ENCODE assay signal across 24 mouse cellular contexts in genomic region chr15:97267094-97267695, GRCm38 (mm10). TPM values are rescaled to one million over a fixed set of nuclear protein-coding genes. Genes with fewer than 3 reads are reported as not detected.
DNase-seq lines count a peak whose midpoint lies in the region; ATAC-seq and TF ChIP-seq lines count a peak whose summit lies in the region.
"Had no signal": no experiment of that assay in that cellular context is flagged by ENCODE, and none has a peak within 500 bp of the region (broad histone marks: within the 10 kb centered on the region; RNA-seq: fewer than 3 reads in every experiment).

No protein-coding gene starts in this region.

- 56% methylated on average over 8 of the region's 8 CpGs for WGBS in embryonic facial prominence, embryonic 14.5 days
- WGBS in embryonic facial prominence, embryonic 10.5 days, result 77% methylated on average over 8 of the region's 8 CpGs
- 33% methylated on average over 8 of the region's 8 CpGs for WGBS in kidney, postnatal 0 days
- 36% methylated on average over 8 of the region's 8 CpGs for WGBS in lung, postnatal 0 days

- ATAC-seq in embryonic facial prominence, embryonic 14.5 days (ENCODE audit: low read depth), result no peak
- ATAC-seq in kidney, postnatal 0 days (replicated peaks; ENCODE audit: low FRiP score, low read depth), result no peak
- ATAC-seq in lung, postnatal 0 days, result peak; percentile 50
- ATAC-seq: activated CD4-positive, CD25-positive, alpha-beta regulatory T cell, adult 4 months; forebrain, embryonic 14.5 days; hindbrain, postnatal 0 days; Patski had no signal

- no peak overlapping the region for H3K4me3 ChIP-seq in embryonic facial prominence, embryonic 14.5 days (ENCODE audit: low read depth, low read length)
- H3K4me3 ChIP-seq in embryonic facial prominence, embryonic 10.5 days, result no peak overlapping the region
- no peak overlapping the region for H3K4me3 ChIP-seq in kidney, postnatal 0 days (replicated peaks; ENCODE audit: low read depth, low read length)
- no peak overlapping the region for H3K4me3 ChIP-seq in lung, postnatal 0 days (ENCODE audit: low read depth, low read length)
- H3K4me3 ChIP-seq: embryonic facial prominence, embryonic 15.5 days; erythroblast, embryonic 14.5 days; forebrain, embryonic 10.5 days; gastrocnemius, adult 2 months; heart, embryonic 10.5 days; hindbrain, embryonic 13.5 days had no signal

- H3K9me3 ChIP-seq in embryonic facial prominence, embryonic 14.5 days (ENCODE audit: control insufficient read depth, low read length), result no peaks in the 10 kb centered on the region
- H3K9me3 ChIP-seq in embryonic facial prominence, embryonic 10.5 days, result no peaks in the 10 kb centered on the region
- no peaks in the 10 kb centered on the region for H3K9me3 ChIP-seq in kidney, postnatal 0 days (replicated peaks; ENCODE audit: low read length)
- no peaks in the 10 kb centered on the region for H3K9me3 ChIP-seq in lung, postnatal 0 days (ENCODE audit: low read length)
- H3K9me3 ChIP-seq: embryonic facial prominence, embryonic 15.5 days; forebrain, embryonic 10.5 days; heart, embryonic 10.5 days; hindbrain, embryonic 13.5 days had no signal

- TF ChIP-seq EP300 in lung, postnatal 0 days (IDR thresholded peaks at IDR 0.05), result no peak

- no peak overlapping the region for H3K9ac ChIP-seq in embryonic facial prominence, embryonic 14.5 days (ENCODE audit: low read depth, low read length)
- H3K9ac ChIP-seq in kidney, postnatal 0 days (ENCODE audit: low read depth, low read length), result no peak overlapping the region
- H3K9ac ChIP-seq in lung, postnatal 0 days (replicated peaks; ENCODE audit: low read depth), result no peak overlapping the region
- H3K9ac ChIP-seq: embryonic facial prominence, embryonic 15.5 days; hindbrain, embryonic 13.5 days had no signal

- H3K4me1 ChIP-seq in embryonic facial prominence, embryonic 14.5 days (ENCODE audit: control insufficient read depth, insufficient read depth, low read length), result 0 out of 2 replicates have a peak, but pooled peaks cover under 1% of the 10 kb centered on the region
- peaks cover 6% of the 10 kb centered on the region for H3K4me1 ChIP-seq in embryonic facial prominence, embryonic 10.5 days
- peaks cover 2% of the 10 kb centered on the region; the same call in 1 of the 2 replicates for H3K4me1 ChIP-seq in kidney, postnatal 0 days (replicated peaks; ENCODE audit: insufficient read depth, low read length)
- H3K4me1 ChIP-seq in lung, postnatal 0 days (ENCODE audit: insufficient read depth, low read depth, low read length), result peaks cover 12% of the 10 kb centered on the region; the same call in 1 of the 2 replicates
- H3K4me1 ChIP-seq: embryonic facial prominence, embryonic 15.5 days had no signal

- no peak overlapping the region for H3K4me2 ChIP-seq in embryonic facial prominence, embryonic 14.5 days (ENCODE audit: low read depth, low read length)
- H3K4me2 ChIP-seq in kidney, postnatal 0 days (ENCODE audit: low read length), result no peak overlapping the region
- H3K4me2 ChIP-seq in lung, postnatal 0 days (replicated peaks; ENCODE audit: low read depth, low read length), result no peak overlapping the region
- H3K4me2 ChIP-seq: embryonic facial prominence, embryonic 15.5 days; hindbrain, embryonic 13.5 days had no signal

- DNase-seq in embryonic facial prominence, embryonic 14.5 days (ENCODE audit: low spot score), result peak; percentile 17
- DNase-seq in embryonic facial prominence, embryonic 10.5 days (ENCODE audit: low spot score), result no peak
- peak; percentile 65 for DNase-seq in kidney, postnatal 0 days (ENCODE audit: low spot score)
- DNase-seq in kidney, adult 9 months, result no peak
- DNase-seq in lung, postnatal 0 days (ENCODE audit: low spot score), result peak; percentile 54
- DNase-seq in lung, postnatal 25 days (ENCODE audit: low spot score), result no peak
- no peak for DNase-seq in spleen, postnatal 10 days (ENCODE audit: low spot score in 2 of 2)
- DNase-seq: adrenal gland, postnatal 14 days; cerebellum, adult 11-12 months; cerebellum, adult 9-11 months; cerebellum, postnatal 36 days; gastrocnemius, adult 2 months; gastrocnemius, postnatal 25 days; heart, adult 18-20 months; heart, postnatal 10 days had no signal

- no peaks in the 10 kb centered on the region for H3K27me3 ChIP-seq in embryonic facial prominence, embryonic 14.5 days (replicated peaks; ENCODE audit: control insufficient read depth, insufficient read depth, low read length)
- no peaks in the 10 kb centered on the region for H3K27me3 ChIP-seq in embryonic facial prominence, embryonic 10.5 days (replicated peaks; ENCODE audit: low read depth, poor library complexity, severe bottlenecking)
- no peaks in the 10 kb centered on the region for H3K27me3 ChIP-seq in kidney, postnatal 0 days (ENCODE audit: insufficient read depth, low read length)
- no peaks in the 10 kb centered on the region for H3K27me3 ChIP-seq in lung, postnatal 0 days (replicated peaks; ENCODE audit: insufficient read depth, low read length)
- H3K27me3 ChIP-seq: embryonic facial prominence, embryonic 15.5 days; hindbrain, embryonic 13.5 days; Patski had no signal

- TF ChIP-seq CTCF in kidney, postnatal 0 days (IDR thresholded peaks at IDR 0.05; ENCODE audit: low read depth), result no peak
- TF ChIP-seq CTCF in lung, postnatal 0 days (IDR thresholded peaks at IDR 0.05), result no peak

- H3K27ac ChIP-seq in embryonic facial prominence, embryonic 14.5 days (replicated peaks; ENCODE audit: low read depth, low read length), result no peak overlapping the region
- no peak overlapping the region for H3K27ac ChIP-seq in embryonic facial prominence, embryonic 10.5 days (replicated peaks)
- H3K27ac ChIP-seq in kidney, postnatal 0 days, result no peak overlapping the region
- H3K27ac ChIP-seq in lung, postnatal 0 days (ENCODE audit: low read length), result no peak overlapping the region
- H3K27ac ChIP-seq: embryonic facial prominence, embryonic 15.5 days; forebrain, embryonic 10.5 days; gastrocnemius, adult 2 months; heart, embryonic 10.5 days; hindbrain, embryonic 13.5 days; hindbrain, postnatal 0 days had no signal

- no peaks in the 10 kb centered on the region for H3K36me3 ChIP-seq in embryonic facial prominence, embryonic 14.5 days (ENCODE audit: control insufficient read depth, insufficient read depth, low read length)
- H3K36me3 ChIP-seq in embryonic facial prominence, embryonic 10.5 days (replicated peaks), result no peaks in the 10 kb centered on the region
- no peaks in the 10 kb centered on the region for H3K36me3 ChIP-seq in kidney, postnatal 0 days (ENCODE audit: insufficient read depth, low read length)
- no peaks in the 10 kb centered on the region for H3K36me3 ChIP-seq in lung, postnatal 0 days (ENCODE audit: insufficient read depth, low read length)
- H3K36me3 ChIP-seq: embryonic facial prominence, embryonic 15.5 days; forebrain, embryonic 10.5 days; heart, embryonic 10.5 days; hindbrain, embryonic 13.5 days had no signal

RNA-seq across cellular contexts. Expression of gene Amigo2, which starts 20.1 kb away (rescaled TPM):
- 4.6 and 5.6 TPM in 2 replicates for polyA plus RNA-seq in embryonic facial prominence, embryonic 14.5 days (2014; fragmentation: Nextera tagmentation; extraction: Ambion mirVana)
- 3.3 and 3.9 TPM in 2 replicates for polyA plus RNA-seq in embryonic facial prominence, embryonic 10.5 days (2016; fragmentation: Nextera tagmentation; extraction: Ambion mirVana)
- polyA plus RNA-seq in kidney, postnatal 0 days (2015; fragmentation: Nextera tagmentation; extraction: Ambion mirVana), result 11.8 and 12.2 TPM in 2 replicates
- 12.3 and 12.9 TPM in 2 replicates for polyA plus RNA-seq in lung, postnatal 0 days (2015; fragmentation: Nextera tagmentation; extraction: Ambion mirVana)
- polyA plus RNA-seq: erythroblast, embryonic 14.5 days had no signal

RNA-seq across cellular contexts. Expression of gene Pced1b, which starts 20.3 kb away (rescaled TPM):
- polyA plus RNA-seq in embryonic facial prominence, embryonic 14.5 days (2014; fragmentation: Nextera tagmentation; extraction: Ambion mirVana), result 3.6 and 4.3 TPM in 2 replicates
- 2.3 and 4.3 TPM in 2 replicates for polyA plus RNA-seq in embryonic facial prominence, embryonic 10.5 days (2016; fragmentation: Nextera tagmentation; extraction: Ambion mirVana)
- polyA plus RNA-seq in kidney, postnatal 0 days (2015; fragmentation: Nextera tagmentation; extraction: Ambion mirVana), result 6.6 and 8.0 TPM in 2 replicates
- polyA plus RNA-seq in lung, postnatal 0 days (2015; fragmentation: Nextera tagmentation; extraction: Ambion mirVana), result 8.9 and 9.0 TPM in 2 replicates

Comparison
In these comparisons a context has a peak if more than half of its experiments do, and no peak if none do; other contexts are left out.
1. DNase-seq: peak in embryonic facial prominence, embryonic 14.5 days (single experiment), kidney, postnatal 0 days (single experiment) and lung, postnatal 0 days (single experiment); none in embryonic facial prominence, embryonic 10.5 days (single experiment), kidney, adult 9 months (single experiment), lung, postnatal 25 days (single experiment) and spleen, postnatal 10 days (0 of 2).